Mouse (Mus musculus): ENCODE data around the gene Wiz. TPM values are rescaled to one million over a fixed set of nuclear protein-coding genes. Genes with fewer than 3 reads are reported as not detected.

Wiz gene
- polyA plus RNA-seq, 1 experiment from 2014 or later = 45.9 TPM

DNA sequence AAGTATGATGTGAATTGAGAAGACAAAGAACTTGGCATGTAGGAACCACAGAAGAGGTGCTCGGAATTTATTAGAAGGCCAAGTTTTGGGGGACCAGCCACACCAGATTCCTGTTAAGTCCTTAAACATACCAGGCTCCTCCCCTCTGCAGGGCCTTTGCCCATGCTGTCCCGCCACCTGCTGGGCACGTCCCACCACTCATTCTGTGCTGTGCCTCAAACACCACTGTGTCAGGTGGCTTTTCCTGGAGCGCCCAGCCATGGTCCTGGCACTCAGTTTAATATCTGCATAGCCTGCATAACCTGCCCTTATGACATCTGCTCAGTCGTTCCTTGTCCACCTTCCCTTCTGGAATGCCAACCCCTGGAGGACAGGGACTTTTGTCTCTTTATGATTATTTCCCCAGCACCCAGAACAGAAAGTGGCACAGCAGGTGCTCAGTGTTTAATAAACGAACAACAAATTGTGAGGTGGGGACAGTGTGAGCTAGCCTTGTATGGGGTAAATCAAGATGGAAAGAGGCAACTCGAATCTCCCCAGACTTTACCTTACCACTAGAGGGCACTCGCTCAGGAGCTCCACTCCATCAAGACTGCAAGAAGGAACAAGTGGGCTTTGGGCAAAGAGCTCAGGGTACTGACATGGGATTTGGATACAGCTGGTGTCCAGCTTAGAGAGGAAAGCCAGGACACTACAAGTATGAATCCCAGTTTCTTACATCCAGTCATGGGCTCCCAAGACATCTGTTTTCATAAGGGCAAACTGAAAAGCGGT is 2.4 kb downstream of the Wiz start:
- peak overlapping the region; percentile 88; the same call in 1 of the 2 replicates for H3K4me2 ChIP-seq (replicated peaks)
- no peak for DNase-seq (ENCODE audit: low spot score)
- H3K27me3 ChIP-seq (ENCODE audit: control insufficient read depth, insufficient read depth, low read length) = peaks cover 11% of the 10 kb centered on the region
- no peak overlapping the region for H3K4me3 ChIP-seq (replicated peaks; ENCODE audit: low read length)
- no peak overlapping the region for H3K27ac ChIP-seq
- H3K36me3 ChIP-seq (replicated peaks; ENCODE audit: control insufficient read depth, insufficient read depth) = peaks cover 42% of the 10 kb centered on the region
- WGBS = 77% methylated on average over 9 of the region's 9 CpGs
- ATAC-seq (ENCODE audit: low FRiP score) = no peak
- peaks cover 10% of the 10 kb centered on the region; the same call in 1 of the 2 replicates for H3K4me1 ChIP-seq (replicated peaks; ENCODE audit: control insufficient read depth, insufficient read depth, low read length)
- no peak overlapping the region for H3K9ac ChIP-seq
- no peaks in the 10 kb centered on the region for H3K9me3 ChIP-seq (ENCODE audit: control insufficient read depth, low read length)

DNA sequence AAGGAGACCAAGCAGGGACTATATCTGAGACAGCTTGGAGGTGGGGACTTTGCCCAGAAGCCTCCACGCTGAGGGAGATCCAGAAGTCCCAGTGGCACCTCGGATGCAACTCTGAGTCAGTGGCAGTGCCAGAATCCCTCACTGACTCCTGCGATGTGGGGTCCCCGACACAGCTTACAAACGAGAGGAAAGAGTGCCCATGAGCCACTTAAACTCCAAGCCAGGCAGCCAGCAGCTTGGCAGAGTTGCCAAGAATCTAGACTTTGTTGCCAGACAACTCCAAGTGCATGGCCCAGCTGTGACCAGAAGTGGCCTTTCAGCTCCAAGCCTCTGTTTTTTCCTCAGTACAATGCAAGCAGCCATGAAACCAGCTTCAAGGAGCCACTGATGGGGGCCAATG is 5.6 kb downstream of the Wiz start:
- Histone ChIP-seq H3K4me2 (replicated peaks) (no peak overlapping the region), H3K27me3 (ENCODE audit: control insufficient read depth, insufficient read depth, low read length) (no peaks in the 10 kb centered on the region), H3K27ac (no peak overlapping the region), H3K9ac (no peak overlapping the region), H3K36me3 (replicated peaks; ENCODE audit: control insufficient read depth, insufficient read depth) (peaks cover 56% of the 10 kb centered on the region), H3K4me3 (replicated peaks; ENCODE audit: low read length) (no peak overlapping the region), H3K4me1 (replicated peaks; ENCODE audit: control insufficient read depth, insufficient read depth, low read length) (peaks cover 10% of the 10 kb centered on the region; the same call in 1 of the 2 replicates), H3K9me3 (ENCODE audit: control insufficient read depth, low read length) (no peaks in the 10 kb centered on the region)
- no peak for ATAC-seq (ENCODE audit: low FRiP score)
- DNase-seq (ENCODE audit: low spot score) = no peak
- WGBS = 88% methylated on average over 5 of the region's 5 CpGs

DNA sequence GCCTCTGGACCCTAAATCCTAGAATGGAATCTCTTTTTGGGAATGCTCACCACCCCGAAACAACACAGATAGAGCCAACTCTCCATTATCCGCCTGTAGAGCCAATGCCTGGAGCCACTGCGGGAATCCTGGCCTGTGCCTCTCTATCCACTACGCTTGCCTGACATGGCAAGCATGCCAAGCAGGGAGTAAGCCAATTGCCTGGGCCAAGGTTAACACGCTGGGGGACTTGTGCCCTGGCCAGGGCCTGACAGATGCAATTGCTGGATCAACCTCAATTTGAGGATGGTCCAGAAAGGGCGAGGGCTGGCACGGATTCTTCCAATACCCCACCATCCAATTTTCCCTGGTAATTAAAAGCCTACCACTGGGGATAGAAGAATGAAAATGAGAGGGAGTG is 6.7 kb downstream of the Wiz start:
- no peak overlapping the region for H3K4me3 ChIP-seq (replicated peaks; ENCODE audit: low read length)
- 0 out of 2 replicates have a peak, but pooled peaks cover 3% of the 10 kb centered on the region for H3K4me1 ChIP-seq (replicated peaks; ENCODE audit: control insufficient read depth, insufficient read depth, low read length)
- WGBS = 81% methylated on average over 7 of the region's 7 CpGs
- H3K27me3 ChIP-seq (ENCODE audit: control insufficient read depth, insufficient read depth, low read length) = no peaks in the 10 kb centered on the region
- H3K27ac ChIP-seq = no peak overlapping the region
- DNase-seq (ENCODE audit: low spot score) = peak; percentile 32
- H3K9me3 ChIP-seq (ENCODE audit: control insufficient read depth, low read length) = no peaks in the 10 kb centered on the region
- H3K36me3 ChIP-seq (replicated peaks; ENCODE audit: control insufficient read depth, insufficient read depth) = peaks cover 67% of the 10 kb centered on the region
- no peak; the same call in 1 of the 2 replicates for ATAC-seq (ENCODE audit: low FRiP score)
- no peak overlapping the region for H3K4me2 ChIP-seq (replicated peaks)
- no peak overlapping the region for H3K9ac ChIP-seq

DNA sequence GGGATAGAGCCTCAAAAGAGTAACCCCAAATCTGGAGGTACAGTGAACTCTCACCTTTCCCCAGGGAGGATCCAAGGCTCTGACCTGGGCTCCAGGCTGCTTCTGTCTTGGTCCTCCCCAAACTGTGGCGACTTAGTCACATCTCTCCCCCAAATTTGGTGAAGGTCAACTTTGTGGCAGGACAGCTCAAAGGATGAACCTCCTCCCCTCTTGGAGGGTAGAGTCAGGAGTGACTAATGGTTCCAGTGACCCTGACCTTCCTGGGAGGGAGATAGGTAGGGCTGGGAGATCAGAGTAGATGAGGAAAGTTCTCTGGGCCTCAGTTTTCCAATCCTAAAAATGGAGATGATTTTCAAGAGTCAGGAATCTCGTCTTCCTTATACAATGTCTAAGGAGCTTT is 10.5 kb downstream of the Wiz start:
- no peak for ATAC-seq (ENCODE audit: low FRiP score)
- WGBS = 84% methylated on average over 2 of the region's 2 CpGs
- H3K9me3 ChIP-seq (ENCODE audit: control insufficient read depth, low read length) = no peaks in the 10 kb centered on the region
- no peak overlapping the region for H3K9ac ChIP-seq
- peaks cover 46% of the 10 kb centered on the region for H3K36me3 ChIP-seq (replicated peaks; ENCODE audit: control insufficient read depth, insufficient read depth)
- H3K27me3 ChIP-seq (ENCODE audit: control insufficient read depth, insufficient read depth, low read length) = no peaks in the 10 kb centered on the region
- DNase-seq (ENCODE audit: low spot score) = no peak
- H3K4me2 ChIP-seq (replicated peaks) = no peak overlapping the region
- no peak overlapping the region for H3K27ac ChIP-seq
- H3K4me3 ChIP-seq (replicated peaks; ENCODE audit: low read length) = no peak overlapping the region
- H3K4me1 ChIP-seq (replicated peaks; ENCODE audit: control insufficient read depth, insufficient read depth, low read length) = no peaks in the 10 kb centered on the region

DNA sequence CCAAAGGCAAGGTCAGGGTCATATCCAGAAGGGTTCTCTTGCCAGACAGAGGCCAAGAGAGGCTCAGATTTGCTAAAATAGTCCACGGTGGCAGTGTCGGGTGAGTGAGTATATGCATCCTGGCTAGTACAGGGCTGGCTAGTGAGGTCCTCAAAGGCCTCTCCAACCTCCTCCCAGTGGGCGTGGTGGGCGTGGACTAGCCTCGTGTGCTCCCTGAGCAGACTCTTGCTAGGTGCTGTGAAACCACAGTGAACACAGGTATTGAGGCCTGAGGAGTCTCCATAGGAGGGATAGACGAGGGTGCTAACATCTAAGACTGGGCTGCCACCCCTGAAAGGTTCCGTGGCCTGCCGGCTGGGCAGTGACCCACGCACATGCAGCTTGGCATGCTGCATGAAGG is 12.1 kb downstream of the Wiz start:
- H3K27ac ChIP-seq = no peak overlapping the region
- H3K4me1 ChIP-seq (replicated peaks; ENCODE audit: control insufficient read depth, insufficient read depth, low read length) = no peaks in the 10 kb centered on the region
- no peak overlapping the region for H3K4me2 ChIP-seq (replicated peaks)
- H3K9ac ChIP-seq = no peak overlapping the region
- DNase-seq (ENCODE audit: low spot score) (no peak), ATAC-seq (ENCODE audit: low FRiP score) (no peak)
- no peaks in the 10 kb centered on the region for H3K9me3 ChIP-seq (ENCODE audit: control insufficient read depth, low read length)
- peaks cover 38% of the 10 kb centered on the region for H3K36me3 ChIP-seq (replicated peaks; ENCODE audit: control insufficient read depth, insufficient read depth)
- H3K4me3 ChIP-seq (replicated peaks; ENCODE audit: low read length) = no peak overlapping the region
- 81% methylated on average over 9 of the region's 9 CpGs for WGBS
- H3K27me3 ChIP-seq (ENCODE audit: control insufficient read depth, insufficient read depth, low read length) = no peaks in the 10 kb centered on the region

DNA sequence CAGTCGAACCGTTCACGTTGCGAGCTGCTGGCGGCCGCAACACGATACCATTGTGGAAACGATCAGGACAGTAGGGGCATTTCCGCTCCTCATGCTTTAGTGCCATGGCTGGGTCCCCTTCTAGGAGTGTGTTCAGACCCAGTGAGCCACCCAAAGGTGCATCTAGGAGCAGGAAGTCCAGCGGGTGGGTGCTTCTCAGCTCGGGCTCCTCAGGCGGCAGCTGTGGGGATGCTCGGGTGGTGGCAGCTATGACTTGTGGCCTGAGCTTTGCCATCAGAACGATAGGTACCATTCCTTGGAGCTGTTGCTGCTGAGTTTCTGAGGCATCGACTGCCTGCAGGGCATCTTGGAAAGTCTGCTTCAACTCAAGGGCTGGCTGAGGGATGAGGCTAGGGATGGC is 12.8 kb downstream of the Wiz start:
- Histone ChIP-seq H3K4me3 (replicated peaks; ENCODE audit: low read length) (no peak overlapping the region), H3K36me3 (replicated peaks; ENCODE audit: control insufficient read depth, insufficient read depth) (peaks cover 38% of the 10 kb centered on the region), H3K9me3 (ENCODE audit: control insufficient read depth, low read length) (no peaks in the 10 kb centered on the region), H3K4me1 (replicated peaks; ENCODE audit: control insufficient read depth, insufficient read depth, low read length) (no peaks in the 10 kb centered on the region), H3K9ac (no peak overlapping the region), H3K4me2 (replicated peaks) (no peak overlapping the region), H3K27ac (no peak overlapping the region), H3K27me3 (ENCODE audit: control insufficient read depth, insufficient read depth, low read length) (no peaks in the 10 kb centered on the region)
- DNase-seq (ENCODE audit: low spot score) = no peak
- 87% methylated on average over 15 of the region's 15 CpGs for WGBS
- no peak for ATAC-seq (ENCODE audit: low FRiP score)

DNA sequence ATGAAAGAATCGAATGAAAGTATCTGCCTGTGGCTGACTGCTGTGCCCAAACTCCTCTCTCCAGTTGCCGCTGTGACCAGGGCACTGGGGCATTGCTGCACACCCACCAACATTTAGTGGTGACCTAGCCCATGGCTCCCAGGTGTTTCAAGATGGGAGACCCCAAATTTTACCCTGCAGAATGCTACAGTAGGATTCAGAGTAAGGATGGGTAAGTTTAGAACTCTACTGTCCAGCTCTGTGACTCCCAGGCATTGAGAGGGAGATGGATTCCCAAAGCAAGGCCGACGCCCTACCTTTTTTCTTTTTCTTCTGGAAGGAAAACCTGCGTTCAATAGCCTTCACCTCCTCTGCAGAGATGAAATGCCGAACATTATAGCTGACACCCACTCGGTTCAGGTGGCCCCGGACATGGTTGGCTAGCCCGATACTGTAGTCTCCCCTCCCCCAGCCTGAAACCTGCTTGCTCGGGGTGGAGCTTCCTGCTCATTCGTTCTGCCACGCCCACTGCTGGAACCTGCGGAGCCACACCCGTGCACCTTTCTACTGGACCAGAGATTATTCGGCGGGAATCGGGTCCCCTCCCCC is 20.2 kb downstream of the Wiz start:
- H3K4me1 ChIP-seq (replicated peaks; ENCODE audit: control insufficient read depth, insufficient read depth, low read length) = no peaks in the 10 kb centered on the region; the same call in 1 of the 2 replicates
- H3K9me3 ChIP-seq (ENCODE audit: control insufficient read depth, low read length) = no peaks in the 10 kb centered on the region
- peak overlapping the region; percentile 33 for H3K4me2 ChIP-seq (replicated peaks)
- no peak for ATAC-seq (ENCODE audit: low FRiP score)
- 21% methylated on average over 11 of the region's 17 CpGs for WGBS
- no peak overlapping the region for H3K4me3 ChIP-seq (replicated peaks; ENCODE audit: low read length)
- peaks cover 17% of the 10 kb centered on the region for H3K36me3 ChIP-seq (replicated peaks; ENCODE audit: control insufficient read depth, insufficient read depth)
- H3K27me3 ChIP-seq (ENCODE audit: control insufficient read depth, insufficient read depth, low read length) = no peaks in the 10 kb centered on the region
- no peak for DNase-seq (ENCODE audit: low spot score)
- H3K27ac ChIP-seq = no peak overlapping the region
- H3K9ac ChIP-seq = no peak overlapping the region

DNA sequence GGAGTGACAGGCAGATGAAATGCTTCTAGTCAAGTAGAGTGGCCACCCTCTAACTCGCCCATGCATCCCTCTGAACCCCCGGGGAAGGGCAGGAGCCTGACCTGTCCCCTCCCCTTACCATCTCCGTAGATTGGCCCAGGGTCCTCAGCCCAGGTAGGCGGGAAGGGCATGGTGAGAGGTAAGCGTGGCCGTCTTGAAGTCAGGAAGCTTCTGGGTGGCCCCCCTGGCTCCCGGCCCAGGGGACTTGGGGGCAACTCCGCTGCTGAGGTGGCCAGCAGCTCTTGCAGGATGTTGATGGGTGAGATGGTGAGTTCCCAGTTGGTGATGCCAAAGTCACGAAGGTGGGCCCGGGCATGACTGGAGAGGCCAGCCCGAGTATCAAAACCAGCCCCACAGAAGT is 21.5 kb downstream of the Wiz start:
- H3K36me3 ChIP-seq (replicated peaks; ENCODE audit: control insufficient read depth, insufficient read depth) = peaks cover 17% of the 10 kb centered on the region
- H3K4me2 ChIP-seq (replicated peaks) = no peak overlapping the region
- no peak overlapping the region for H3K4me3 ChIP-seq (replicated peaks; ENCODE audit: low read length)
- ATAC-seq (ENCODE audit: low FRiP score) (no peak), DNase-seq (ENCODE audit: low spot score) (no peak)
- H3K27ac ChIP-seq = no peak overlapping the region
- no peak overlapping the region for H3K9ac ChIP-seq
- H3K27me3 ChIP-seq (ENCODE audit: control insufficient read depth, insufficient read depth, low read length) = no peaks in the 10 kb centered on the region
- peaks cover 7% of the 10 kb centered on the region for H3K4me1 ChIP-seq (replicated peaks; ENCODE audit: control insufficient read depth, insufficient read depth, low read length)
- no peaks in the 10 kb centered on the region for H3K9me3 ChIP-seq (ENCODE audit: control insufficient read depth, low read length)
- 93% methylated on average over 11 of the region's 11 CpGs for WGBS

DNA sequence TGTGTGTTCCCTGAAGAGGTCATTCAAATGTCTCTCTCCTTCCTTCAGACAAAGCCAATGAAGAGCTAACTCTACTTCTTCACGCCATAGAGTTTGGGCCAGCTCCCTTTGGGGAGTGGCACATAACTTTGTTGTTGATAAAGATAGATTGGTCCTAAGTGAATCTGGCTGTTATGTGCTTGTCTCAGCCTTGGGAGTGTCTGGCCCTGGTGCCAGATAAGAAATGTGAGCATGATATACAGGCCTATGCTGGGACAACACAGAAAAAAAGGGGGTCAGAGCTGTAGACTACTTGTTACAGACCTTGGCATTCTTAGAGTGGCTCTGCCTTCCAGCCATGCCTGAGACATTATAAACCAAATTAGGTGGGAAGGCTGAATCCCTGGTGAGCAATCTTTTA is 23.9 kb downstream of the Wiz start:
- Histone ChIP-seq H3K9ac (no peak overlapping the region), H3K27me3 (ENCODE audit: control insufficient read depth, insufficient read depth, low read length) (no peaks in the 10 kb centered on the region), H3K27ac (no peak overlapping the region), H3K36me3 (replicated peaks; ENCODE audit: control insufficient read depth, insufficient read depth) (peaks cover 42% of the 10 kb centered on the region), H3K9me3 (ENCODE audit: control insufficient read depth, low read length) (no peaks in the 10 kb centered on the region), H3K4me2 (replicated peaks) (no peak overlapping the region), H3K4me1 (replicated peaks; ENCODE audit: control insufficient read depth, insufficient read depth, low read length) (peaks cover 13% of the 10 kb centered on the region), H3K4me3 (replicated peaks; ENCODE audit: low read length) (no peak overlapping the region)
- DNase-seq (ENCODE audit: low spot score) (no peak), ATAC-seq (ENCODE audit: low FRiP score) (no peak)
- 90% methylated on average over 1 of the region's 1 CpGs for WGBS

Measured in hindbrain, embryonic 14.5 days (tissue).